Mouse (Mus musculus): Measurements from ENCODE around the gene Stn1.

- TF ChIP-seq GATA1 (IDR thresholded peaks at IDR 0.05; ENCODE audit: borderline replicate concordance, low read length) (no peak), FLI1 (IDR thresholded peaks at IDR 0.05; ENCODE audit: low read length) (no peak)
These were observed 23.3 kb upstream of the Stn1 start for GRCm38 (mm10) chr19:47560544-47561161.
